Mouse (Mus musculus) hindbrain, embryonic 16.5 days (tissue): ENCODE results near the gene Flad1. TPM values are rescaled to one million over a fixed set of nuclear protein-coding genes. Genes with fewer than 3 reads are reported as not detected.

ENCODE experiments used
- ATAC-seq: fragments of 200-750 bp; cut with Nextera tagmentation; 2 replicates; pipeline ENCODE4 v1.8.0; 2017; ENCODE audit warnings: moderate TSS enrichment, moderate library complexity
- H3K27ac ChIP-seq: fragments of 300-500 bp; sonication (generic); 2 replicates; pipeline ENCODE4 v1.5.1; 2014; ENCODE audit warnings: low read depth, mild to moderate bottlenecking, control low read depth, low read length, moderate library complexity
- H3K27me3 ChIP-seq: fragments of 300-500 bp; sonication (generic); replicated peaks from 2 replicates; pipeline ENCODE4 v1.6.1; 2014; ENCODE audit warnings: low read length; ENCODE audit not compliant: control insufficient read depth, insufficient read depth
- H3K36me3 ChIP-seq: fragments of 300-500 bp; sonication (generic); 2 replicates; pipeline ENCODE4 v1.6.1; 2014; ENCODE audit warnings: mild to moderate bottlenecking, low read length, moderate library complexity, mixed read lengths; ENCODE audit not compliant: control insufficient read depth, insufficient read depth
- H3K4me1 ChIP-seq: fragments of 300-500 bp; sonication (generic); 2 replicates; pipeline ENCODE4 v1.6.1; 2014; ENCODE audit warnings: low read depth, low read length; ENCODE audit not compliant: control insufficient read depth, insufficient read depth
- H3K4me2 ChIP-seq: fragments of 300-500 bp; sonication (generic); 2 replicates; pipeline ENCODE4 v1.6.1; 2014; ENCODE audit warnings: mild to moderate bottlenecking, low read length, control low read depth, moderate library complexity
- H3K4me3 ChIP-seq: fragments of 300-500 bp; sonication (generic); 2 replicates; pipeline ENCODE4 v1.5.1; 2014; ENCODE audit warnings: mild to moderate bottlenecking, low read length, control low read depth, moderate library complexity
- H3K9ac ChIP-seq: fragments of 300-500 bp; sonication (generic); 2 replicates; pipeline ENCODE4 v1.6.1; 2014; ENCODE audit warnings: low read depth, mild to moderate bottlenecking, control low read depth, low read length, moderate library complexity
- H3K9me3 ChIP-seq: fragments of 300-500 bp; sonication (generic); 2 replicates; pipeline ENCODE4 v1.6.1; 2014; ENCODE audit warnings: mild to moderate bottlenecking, low read length, moderate library complexity; ENCODE audit not compliant: control insufficient read depth
- WGBS: fragments of 180-500 bp; shearing (Covaris S2); extraction: QIAGEN DNeasy Blood & Tissue Kit; methylation state at CpG from one replicate; pipeline ENCODE4 v1.1.7; 2014; 5-methylcytosine and 5-hydroxymethylcytosine counted together
- polyA plus RNA-seq: library from polyadenylated mRNA; unstranded; fragments of >200 nt; fragmentation: Nextera tagmentation; extraction: Ambion mirVana; gene quantifications from 2 replicates; pipeline ENCODE4 v1.2.1, GENCODE M21; 2015

The Flad1 gene
- polyA plus RNA-seq, 1 experiment from 2014 or later, result 34.7 TPM

DNA sequence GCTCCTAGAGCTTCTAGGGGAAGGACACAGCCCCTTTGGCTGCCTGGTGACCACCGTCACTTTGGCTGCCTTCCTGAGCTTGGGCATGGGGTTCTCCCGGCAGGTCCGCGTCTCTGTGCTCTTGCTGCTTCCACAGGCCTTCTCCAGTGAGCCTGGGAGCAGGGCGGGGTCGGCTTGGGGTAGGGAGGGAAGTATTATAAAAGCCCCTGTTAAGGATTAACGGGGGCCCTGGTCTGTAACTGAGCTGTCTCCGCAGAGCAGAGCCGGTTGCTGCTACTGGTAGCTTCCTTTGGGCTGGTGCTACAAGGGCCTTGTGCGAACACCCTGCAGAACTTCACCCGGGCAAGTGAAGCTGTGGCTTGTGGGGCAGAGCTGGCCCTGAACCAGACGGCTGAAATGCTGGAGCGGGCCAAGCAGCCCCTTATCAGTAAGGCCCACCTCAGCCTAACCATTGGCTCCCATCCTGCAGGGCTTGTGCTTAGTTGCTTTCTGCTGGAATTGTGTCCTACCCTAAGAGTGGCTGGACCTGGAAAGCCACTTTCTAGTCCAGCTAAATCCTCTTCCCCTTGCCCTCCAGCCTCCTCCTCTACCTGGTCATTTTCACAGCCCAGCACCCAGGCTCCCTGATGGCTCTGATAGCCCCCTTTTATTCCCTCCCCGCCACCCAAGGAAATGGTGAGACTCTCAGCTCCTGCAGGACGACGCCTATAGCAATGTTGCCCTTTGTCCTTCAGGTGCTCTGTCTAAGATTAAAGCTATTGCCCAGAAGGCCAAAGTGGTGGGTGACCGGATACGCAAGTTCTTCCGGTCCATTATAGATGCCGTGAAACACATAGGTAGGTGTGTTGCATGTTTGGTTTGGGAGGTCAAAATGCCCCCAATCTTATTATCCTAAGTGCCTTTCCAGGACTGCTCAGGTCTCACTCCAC, 45.9 kb downstream of the Flad1 start:
- Histone ChIP-seq H3K9me3 (no peaks in the 10 kb centered on the region), H3K9ac (no peak overlapping the region), H3K27ac (no peak overlapping the region), H3K4me3 (no peak overlapping the region), H3K36me3 (no peaks in the 10 kb centered on the region), H3K4me1 (no peaks in the 10 kb centered on the region), H3K4me2 (no peak overlapping the region), H3K27me3 (no peaks in the 10 kb centered on the region)
- WGBS, result 76% methylated on average over 20 of the region's 20 CpGs
- no peak for ATAC-seq

DNA sequence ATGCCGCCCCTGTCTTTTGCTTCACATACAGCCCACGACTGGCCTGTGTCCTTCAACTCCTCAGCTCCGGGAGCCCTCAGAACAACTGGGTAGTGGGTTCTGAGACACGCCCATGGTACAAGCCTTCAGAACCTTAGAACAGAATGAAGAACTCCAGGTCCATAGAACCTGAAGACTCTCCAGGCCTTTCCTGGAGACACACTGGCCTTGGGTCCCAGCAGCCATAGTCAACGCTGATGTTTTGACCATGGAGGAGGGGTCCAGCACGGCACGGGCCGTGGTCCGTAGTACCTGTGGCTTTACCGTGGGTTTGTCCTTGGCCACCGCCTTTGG, 46.6 kb downstream of the Flad1 start, which contains the start of gene Dcst1:
Gene Dcst1 (minus strand): TSS at position 101 of the 333 bp plus-strand sequence.
- 81% methylated on average over 11 of the region's 11 CpGs for WGBS
- Histone ChIP-seq H3K36me3 (no peaks in the 10 kb centered on the region), H3K27me3 (no peaks in the 10 kb centered on the region), H3K4me1 (no peaks in the 10 kb centered on the region), H3K4me2 (no peak within 1 kb of the TSS), H3K4me3 (no peak within 1 kb of the TSS), H3K27ac (no peak within 1 kb of the TSS), H3K9me3 (no peaks in the 10 kb centered on the region), H3K9ac (no peak within 1 kb of the TSS)
- ATAC-seq, result no peak

GRCm38 (mm10) chr3:89364631-89365030, 47.0 kb downstream of the Flad1 start:
- 57% methylated on average over 8 of the region's 8 CpGs for WGBS

GRCm38 (mm10) chr3:89361675-89362074, 50.0 kb downstream of the Flad1 start, which contains the start of gene Dcst2:
Dcst2 (plus strand) TSS chr3:89361975.
- ATAC-seq, result no peak
- Histone ChIP-seq H3K36me3 (no peaks in the 10 kb centered on the region), H3K27ac (no peak within 1 kb of the TSS), H3K4me1 (no peaks in the 10 kb centered on the region), H3K27me3 (no peaks in the 10 kb centered on the region; the same call in 1 of the 2 replicates), H3K4me3 (no peak within 1 kb of the TSS), H3K4me2 (no peak within 1 kb of the TSS), H3K9ac (no peak within 1 kb of the TSS), H3K9me3 (no peaks in the 10 kb centered on the region)
- WGBS, result 85% methylated on average over 7 of the region's 7 CpGs

More at GRCm38 (mm10) chr3:89364631-89365030, 47.0 kb downstream of the Flad1 start:
- no peak overlapping the region for H3K9ac ChIP-seq
- no peaks in the 10 kb centered on the region for H3K36me3 ChIP-seq
- H3K4me2 ChIP-seq, result no peak overlapping the region
- H3K9me3 ChIP-seq, result no peaks in the 10 kb centered on the region
- no peak overlapping the region for H3K27ac ChIP-seq
- H3K27me3 ChIP-seq, result no peaks in the 10 kb centered on the region
- H3K4me3 ChIP-seq, result no peak overlapping the region
- no peak for ATAC-seq
- H3K4me1 ChIP-seq, result no peaks in the 10 kb centered on the region

- H3K36me3 ChIP-seq, result no peaks in the 10 kb centered on the region
- ATAC-seq, result no peak
- 75% methylated on average over 3 of the region's 3 CpGs for WGBS
- H3K4me3 ChIP-seq, result no peak overlapping the region
- no peaks in the 10 kb centered on the region for H3K4me1 ChIP-seq
- no peak overlapping the region for H3K27ac ChIP-seq
- no peak overlapping the region for H3K4me2 ChIP-seq
- H3K9ac ChIP-seq, result no peak overlapping the region
- no peaks in the 10 kb centered on the region for H3K9me3 ChIP-seq
- H3K27me3 ChIP-seq, result no peaks in the 10 kb centered on the region; the same call in 1 of the 2 replicates
Observed at GRCm38 (mm10) chr3:89360237-89360636, 51.4 kb downstream of the Flad1 start.

GRCm38 (mm10) chr3:89359630-89360029, 52.0 kb downstream of the Flad1 start:
- H3K4me1 ChIP-seq, result no peaks in the 10 kb centered on the region
- no peak overlapping the region for H3K9ac ChIP-seq
- no peaks in the 10 kb centered on the region for H3K9me3 ChIP-seq
- 52% methylated on average over 6 of the region's 6 CpGs for whole genome bisulfite sequencing
- H3K27ac ChIP-seq, result no peak overlapping the region
- no peak for ATAC-seq
- H3K4me3 ChIP-seq, result no peak overlapping the region
- H3K27me3 ChIP-seq, result no peaks in the 10 kb centered on the region; the same call in 1 of the 2 replicates
- H3K4me2 ChIP-seq, result no peak overlapping the region
- H3K36me3 ChIP-seq, result no peaks in the 10 kb centered on the region

GRCm38 (mm10) chr3:89356029-89356428, 55.6 kb downstream of the Flad1 start:
- H3K27ac ChIP-seq, result no peak overlapping the region
- no peaks in the 10 kb centered on the region for H3K9me3 ChIP-seq
- H3K4me2 ChIP-seq, result no peak overlapping the region
- WGBS, result 74% methylated on average over 9 of the region's 9 CpGs
- no peak overlapping the region for H3K9ac ChIP-seq
- H3K36me3 ChIP-seq, result no peaks in the 10 kb centered on the region
- H3K4me1 ChIP-seq, result peaks cover 2% of the 10 kb centered on the region; the same call in 1 of the 2 replicates
- no peak overlapping the region for H3K4me3 ChIP-seq
- H3K27me3 ChIP-seq, result no peaks in the 10 kb centered on the region; the same call in 1 of the 2 replicates
- no peak for ATAC-seq

GRCm38 (mm10) chr3:89355512-89355902, 56.2 kb downstream of the Flad1 start:
- ATAC-seq, result no peak
- Histone ChIP-seq H3K9me3 (no peaks in the 10 kb centered on the region), H3K36me3 (no peaks in the 10 kb centered on the region), H3K4me2 (no peak overlapping the region), H3K9ac (no peak overlapping the region), H3K27ac (no peak overlapping the region), H3K27me3 (no peaks in the 10 kb centered on the region; the same call in 1 of the 2 replicates), H3K4me3 (no peak overlapping the region), H3K4me1 (peaks cover 5% of the 10 kb centered on the region; the same call in 1 of the 2 replicates)
- 79% methylated on average over 6 of the region's 6 CpGs for WGBS

DNA sequence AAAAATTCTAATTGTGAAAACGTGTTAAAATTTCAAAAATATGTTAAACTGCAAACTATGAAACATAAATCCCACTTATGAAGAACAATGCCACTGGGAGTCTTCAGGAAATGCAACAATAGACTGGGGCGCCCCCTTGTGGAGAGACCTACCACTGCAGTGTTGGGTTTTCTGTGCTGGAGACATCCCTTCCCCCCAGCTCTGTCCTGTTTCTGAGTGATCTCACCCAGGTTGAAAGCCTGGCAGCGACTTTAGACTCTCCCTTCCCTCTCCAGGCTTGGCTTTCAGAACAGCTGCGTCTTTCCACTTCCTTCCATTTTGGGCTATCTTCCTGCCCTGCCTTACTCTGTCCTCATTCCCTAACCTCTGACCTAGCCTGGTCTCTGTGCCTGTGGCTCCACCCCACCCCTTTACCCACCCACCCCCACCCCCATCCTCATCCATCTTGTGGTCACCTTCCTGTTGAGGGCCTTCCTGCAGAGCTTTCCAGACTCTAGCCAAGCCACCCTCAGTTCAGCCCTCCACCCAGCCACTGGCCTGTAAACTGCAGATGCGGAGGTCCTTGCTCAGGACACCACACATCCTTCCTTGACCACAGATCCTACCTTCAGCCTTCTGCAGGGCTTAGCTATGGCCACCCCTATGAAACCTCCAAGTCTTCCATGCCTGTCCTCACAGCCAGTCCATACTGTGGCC, 56.7 kb downstream of the Flad1 start:
- Histone ChIP-seq H3K4me1 (peaks cover 6% of the 10 kb centered on the region; the same call in 1 of the 2 replicates), H3K36me3 (no peaks in the 10 kb centered on the region), H3K9me3 (no peaks in the 10 kb centered on the region), H3K4me3 (no peak overlapping the region), H3K4me2 (no peak overlapping the region), H3K27ac (no peak overlapping the region), H3K27me3 (no peaks in the 10 kb centered on the region; the same call in 1 of the 2 replicates), H3K9ac (no peak overlapping the region)
- no peak for ATAC-seq
- WGBS, result 18% methylated on average over 5 of the region's 5 CpGs
